Mouse (Mus musculus) kidney, postnatal 25 days (tissue): ENCODE data around the gene Pacrg.
A peak's percentile ranks its signal among the peaks of the same experiment; 100 is the strongest.

Source experiments
- DNase-seq, 2 experiments: peaks; one replicate each; pipeline ENCODE4 v3.0.0; 2021; ENCODE audit warnings: mixed read lengths in 2 of 2

The Pacrg gene

DNA sequence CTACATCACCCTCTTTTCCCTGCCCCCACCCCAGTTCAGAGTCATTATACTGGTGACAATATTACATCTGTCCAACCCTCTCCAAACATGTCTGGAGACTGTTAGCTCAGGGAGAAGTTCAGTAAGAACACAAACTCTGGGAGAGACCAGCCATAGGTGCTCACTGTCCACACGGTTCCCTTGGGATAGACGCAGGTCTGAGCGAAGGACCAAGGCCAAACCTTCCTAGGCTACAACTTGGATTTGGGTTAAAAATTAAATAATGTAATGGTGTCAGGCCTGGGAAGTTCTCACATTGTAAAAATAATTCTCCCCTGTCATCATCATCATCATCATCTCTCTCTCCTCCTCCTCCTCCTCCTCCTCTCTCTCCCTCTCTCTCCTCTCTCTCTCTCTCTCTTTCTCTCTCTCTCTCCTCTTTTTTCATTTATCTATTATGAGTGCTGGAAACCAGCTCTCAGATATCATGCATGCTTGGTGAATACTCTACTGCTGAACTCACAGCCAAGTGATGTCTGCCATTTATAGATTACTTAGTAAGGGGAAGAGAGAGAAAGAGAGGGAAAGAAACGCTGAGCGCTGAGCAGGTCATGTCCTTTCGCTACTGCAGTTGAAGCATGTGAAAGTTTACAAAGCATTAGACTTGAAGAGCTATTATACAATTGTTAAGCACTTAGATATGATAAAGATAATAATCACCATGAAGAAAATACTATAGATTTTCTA lies 215.2 kb downstream of the Pacrg start:
- DNase-seq = no peak

DNA sequence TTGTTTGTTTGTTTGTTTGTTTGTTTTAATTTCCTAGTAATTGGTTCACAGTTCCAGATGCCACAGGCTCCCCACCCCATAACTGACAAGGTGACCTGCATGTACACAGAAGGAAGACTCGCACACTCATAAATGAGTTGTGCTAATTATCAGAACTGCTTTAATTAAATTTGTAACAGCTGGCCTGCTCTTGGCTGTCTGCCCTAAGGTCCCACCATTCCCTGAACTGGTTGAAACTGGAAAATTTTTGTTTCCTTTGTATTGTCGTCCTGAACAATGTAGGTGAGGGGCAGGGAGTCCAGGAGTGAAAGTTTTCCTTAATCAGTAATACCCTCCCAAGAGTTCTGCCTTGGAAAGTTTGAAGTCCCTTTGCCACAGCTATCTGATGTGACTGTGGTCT lies 219.5 kb downstream of the Pacrg start:
- no peak for DNase-seq

DNA sequence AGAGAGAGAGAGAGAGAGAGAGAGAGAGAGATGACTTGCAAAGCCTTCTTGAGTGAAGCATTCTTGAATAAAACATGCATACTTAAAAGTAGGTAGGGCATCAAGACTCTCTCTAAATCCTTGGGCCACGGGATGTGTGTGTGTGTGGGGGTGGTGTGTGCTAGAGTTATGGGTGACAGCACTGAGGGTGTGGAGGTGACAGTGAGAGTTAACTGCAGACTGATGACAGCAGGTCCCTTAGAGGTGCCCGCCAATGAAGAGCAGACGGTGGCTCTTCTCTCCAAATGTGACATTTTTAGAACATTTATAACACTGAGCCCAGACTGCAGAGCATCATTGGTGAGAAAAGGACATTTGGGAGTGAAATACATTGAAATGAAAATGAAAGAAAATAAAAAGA lies 220.2 kb downstream of the Pacrg start:
- no peak for DNase-seq

DNA sequence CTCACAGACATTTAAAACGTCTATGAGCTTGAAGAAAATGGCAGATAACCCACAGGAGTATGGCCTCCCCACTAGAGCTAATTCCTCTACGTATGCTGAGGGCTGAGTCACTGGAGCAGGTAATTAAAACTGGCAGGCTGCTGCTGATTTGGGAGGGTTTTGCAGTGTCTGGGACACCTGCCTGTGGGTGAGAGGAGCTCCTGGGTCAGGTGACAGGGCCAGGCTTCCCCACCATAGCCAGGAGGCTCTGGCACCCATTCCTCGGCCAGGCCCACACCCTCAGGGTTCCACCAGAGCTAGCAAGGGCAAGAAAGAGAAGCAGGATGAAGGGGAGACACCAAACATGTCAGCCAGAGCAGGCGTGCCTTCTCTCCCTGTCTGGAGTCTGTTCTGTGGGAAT lies 222.5 kb downstream of the Pacrg start:
- DNase-seq = no peak

DNA sequence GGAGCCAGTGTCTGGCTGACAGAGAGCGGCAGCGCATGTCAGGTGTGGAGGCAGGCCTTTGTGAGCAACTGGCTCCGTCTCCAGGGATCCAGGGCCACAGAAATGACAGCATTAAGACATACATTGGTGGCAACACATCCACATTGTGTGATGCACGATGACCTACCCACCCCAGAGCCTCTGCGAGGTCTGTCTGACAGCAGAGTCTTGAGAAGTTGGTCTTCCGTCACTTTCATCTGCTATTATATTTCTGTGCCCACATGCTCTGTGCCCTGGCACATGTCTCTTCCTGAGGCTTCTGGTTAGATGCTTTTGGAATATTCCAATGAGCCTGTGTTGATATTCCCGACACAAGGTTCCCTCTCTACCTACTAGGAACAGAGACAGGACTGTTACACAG lies 224.5 kb downstream of the Pacrg start:
- no peak for DNase-seq

DNA sequence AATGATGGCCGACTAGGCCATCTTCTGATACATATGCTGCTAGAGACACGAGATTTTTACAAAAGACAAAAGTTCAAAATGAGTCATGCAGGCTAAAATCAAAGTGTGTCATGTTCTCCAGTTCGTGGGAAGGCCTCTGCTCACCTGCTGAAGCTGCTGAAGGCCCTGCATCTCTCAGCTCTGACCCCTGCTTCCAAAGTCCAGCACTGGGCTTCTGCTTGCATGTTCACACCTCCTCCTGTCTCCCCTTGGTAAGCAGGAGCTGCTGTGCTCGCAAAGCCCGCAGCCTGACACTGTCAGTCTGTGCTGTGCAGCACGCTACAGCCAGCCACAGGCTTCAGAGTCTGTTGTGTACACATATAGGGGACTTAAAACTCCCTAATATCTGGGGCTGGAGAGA lies 225.4 kb downstream of the Pacrg start:
- DNase-seq = peak; percentile 31 to 62

DNA sequence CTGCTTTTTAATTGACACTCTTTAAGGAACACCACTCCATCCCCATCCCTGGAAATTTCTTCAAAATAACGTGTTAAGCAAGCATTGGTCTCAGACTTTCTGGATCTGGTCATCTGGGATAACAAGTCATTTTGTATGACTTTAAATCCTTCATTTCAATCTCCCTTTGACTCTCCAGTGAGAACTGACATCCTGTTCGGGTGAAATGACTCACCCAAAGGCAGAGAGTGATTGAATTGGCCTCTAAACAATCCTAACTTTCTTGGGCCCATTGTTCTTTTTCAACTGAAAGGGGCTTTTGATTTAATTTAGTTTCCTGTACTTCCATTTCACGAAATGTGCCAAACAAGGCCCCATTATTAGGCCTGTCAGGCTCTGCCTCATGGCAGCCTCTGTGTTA lies 228.5 kb downstream of the Pacrg start:
- DNase-seq = no peak

DNA sequence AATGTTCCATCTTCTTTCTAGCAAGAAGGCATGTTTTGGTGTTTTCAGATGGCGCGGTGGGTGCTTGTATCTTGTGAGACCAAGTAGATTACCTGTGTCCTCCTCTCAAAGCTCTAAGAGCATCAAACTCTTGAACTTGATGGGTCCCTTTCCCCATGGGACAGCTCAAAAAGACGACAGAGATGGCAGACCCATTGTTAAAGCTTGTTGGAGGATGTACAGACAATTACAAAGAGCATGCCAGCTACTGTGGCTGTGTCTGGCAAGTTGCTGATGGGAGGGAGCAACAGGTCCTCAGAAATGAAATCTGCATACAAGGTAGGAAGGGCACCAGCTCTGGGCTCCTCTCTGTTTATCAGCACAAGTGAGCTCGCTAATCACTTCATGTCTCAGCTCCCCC lies 232.0 kb downstream of the Pacrg start:
- no peak for DNase-seq

DNA sequence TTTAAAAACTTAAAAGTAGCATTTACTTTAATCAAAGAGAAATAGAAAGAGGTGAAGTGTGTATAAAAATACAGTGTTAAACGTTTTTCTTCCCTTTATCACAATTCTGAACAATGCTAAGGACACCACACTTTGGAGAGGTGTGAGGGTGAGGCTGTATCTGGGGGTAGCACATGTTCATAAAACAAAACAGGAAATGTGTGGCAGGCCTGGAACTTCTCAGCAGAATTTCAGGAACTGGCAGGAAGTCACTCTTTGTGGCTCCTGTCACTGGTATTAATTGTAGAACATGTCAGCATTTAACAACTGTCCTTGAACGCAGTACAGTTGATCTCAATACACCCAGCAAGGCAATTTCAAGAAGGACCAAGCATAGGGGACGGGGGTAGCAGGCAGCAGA lies 234.0 kb downstream of the Pacrg start:
- DNase-seq = no peak

DNA sequence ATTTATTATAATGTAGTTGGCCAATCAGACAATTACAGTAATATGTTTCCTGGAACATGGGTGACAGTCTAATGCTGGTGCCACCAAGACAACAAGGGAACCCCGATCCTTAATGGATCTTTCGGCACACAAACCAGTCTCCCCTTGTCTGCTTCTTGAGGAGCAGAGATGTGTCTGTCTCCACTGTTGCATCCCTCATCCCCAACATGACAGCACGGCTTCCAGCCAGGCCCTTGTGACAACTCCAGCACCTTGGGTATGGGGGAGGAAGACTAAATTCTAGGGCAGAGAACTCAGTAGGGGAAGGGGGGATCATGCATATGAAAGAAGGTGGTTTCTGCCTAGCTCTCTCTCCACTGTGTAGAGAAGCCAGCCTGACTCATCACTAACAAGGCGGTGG lies 242.4 kb downstream of the Pacrg start:
- DNase-seq = no peak

DNA sequence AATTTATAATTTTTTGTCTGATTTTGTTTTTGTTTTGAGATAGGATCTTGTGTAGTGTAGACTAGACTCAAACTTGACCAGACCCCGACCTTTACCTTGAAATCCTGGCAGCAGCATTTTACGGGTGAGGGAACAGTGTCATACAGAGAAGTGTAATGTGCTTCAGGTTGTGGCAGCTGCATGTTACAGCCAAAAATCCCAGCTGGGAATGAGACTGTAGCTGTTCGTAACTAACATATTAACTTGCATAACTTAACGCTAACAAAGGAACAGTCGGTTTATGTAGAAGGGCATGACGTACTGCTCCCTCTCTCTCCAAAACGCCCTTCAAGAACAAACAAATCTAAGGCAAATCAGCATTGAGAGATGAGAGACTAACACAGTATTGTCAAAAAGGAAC lies 250.5 kb downstream of the Pacrg start:
- no peak for DNase-seq

DNA sequence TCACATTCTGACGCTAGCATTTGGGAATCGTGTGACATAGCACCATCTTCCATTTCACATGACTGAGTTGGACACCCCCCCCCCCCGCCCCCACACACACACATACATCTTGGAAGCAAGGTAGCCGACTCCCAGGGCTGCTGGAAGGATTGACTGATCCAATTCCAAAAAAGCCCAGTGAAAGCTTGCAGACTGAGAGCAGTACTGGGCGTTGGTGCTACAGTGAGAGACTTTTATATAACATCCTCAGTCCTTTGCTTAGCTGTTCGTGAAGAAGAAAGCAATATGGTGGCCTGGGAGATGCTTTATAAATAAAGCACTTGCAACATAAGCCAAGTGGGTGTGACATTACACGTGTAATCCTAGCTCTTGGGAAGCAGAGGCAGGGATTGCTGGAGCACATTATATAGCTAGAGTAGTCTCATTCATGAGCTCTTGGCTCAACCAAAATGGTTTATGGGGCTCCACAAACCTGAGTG lies 251.2 kb downstream of the Pacrg start:
- DNase-seq = no peak

DNA sequence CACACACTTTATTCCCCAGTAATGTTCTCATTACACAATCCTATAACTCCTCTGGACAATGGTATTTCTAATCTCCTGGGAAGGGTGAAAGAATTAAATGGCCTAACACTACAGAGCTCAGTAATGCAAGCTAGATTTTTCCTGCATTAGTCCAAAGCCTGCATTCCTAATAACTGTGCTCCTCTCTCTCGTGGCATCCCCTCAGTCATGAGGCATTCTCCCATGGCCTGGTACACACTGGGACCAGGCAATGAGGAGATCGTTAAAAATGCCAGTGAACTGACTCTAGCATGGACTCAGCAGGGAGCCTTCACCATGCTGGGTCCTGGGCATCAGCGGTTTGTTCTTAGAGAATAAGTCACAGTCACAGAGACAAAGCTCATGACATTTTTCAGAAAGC lies 256.8 kb downstream of the Pacrg start:
- DNase-seq = no peak

DNA sequence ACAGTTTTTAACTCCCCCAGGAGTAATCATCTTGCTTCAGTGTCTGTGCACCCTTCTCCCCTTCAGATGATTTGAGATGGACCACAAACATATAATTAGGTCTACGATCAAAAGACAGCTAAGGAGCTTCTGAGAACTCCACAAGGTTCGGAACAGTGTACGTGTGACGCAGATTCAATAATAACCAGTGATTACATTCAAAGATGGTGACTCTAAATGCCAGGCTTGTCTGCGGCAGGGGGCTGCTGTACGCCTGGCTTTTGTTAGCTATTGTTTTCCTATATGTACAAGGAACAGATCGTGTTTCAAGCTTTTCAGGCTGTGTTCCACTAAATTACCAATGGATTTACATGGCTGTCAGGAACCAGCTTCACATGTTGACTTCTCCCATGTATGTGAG lies 264.8 kb downstream of the Pacrg start:
- DNase-seq = no peak

DNA sequence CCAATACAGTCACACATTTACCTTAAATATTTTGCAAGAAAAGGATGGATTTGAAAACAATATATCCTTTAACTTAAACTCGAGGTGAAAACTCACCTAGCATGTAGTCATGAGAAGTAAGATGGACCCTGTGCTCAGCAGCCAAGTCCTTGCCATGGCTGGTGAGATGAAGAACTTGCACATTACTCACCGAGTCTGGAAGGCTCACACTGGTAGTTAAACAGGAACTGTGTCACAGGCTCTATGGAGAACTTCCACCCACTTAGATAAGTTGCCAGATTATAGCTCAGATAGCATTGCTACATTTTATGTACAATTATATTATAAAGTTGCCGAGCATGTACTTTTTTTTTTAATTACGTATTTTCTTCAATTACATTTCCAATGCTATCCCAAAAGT lies 267.7 kb downstream of the Pacrg start:
- DNase-seq = no peak

DNA sequence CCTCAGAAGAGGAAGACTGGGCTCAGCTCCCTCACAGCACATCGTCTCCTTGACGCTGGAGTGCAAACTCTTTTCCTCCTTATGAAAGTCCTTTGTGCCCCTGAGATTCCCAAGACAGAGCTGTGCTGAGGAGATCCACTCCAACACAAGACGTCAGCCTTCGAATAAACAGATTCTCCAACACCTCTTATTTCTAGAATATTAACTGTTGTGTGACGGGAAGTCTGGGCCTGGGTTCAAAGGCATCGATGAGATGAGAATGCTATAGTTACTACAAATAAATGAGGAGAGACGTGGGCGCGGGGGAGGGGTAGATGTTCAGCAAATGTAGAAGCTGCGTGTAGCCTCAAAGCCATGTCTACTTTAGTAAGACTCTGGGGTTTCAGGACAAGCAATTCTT lies 270.8 kb downstream of the Pacrg start:
- no peak for DNase-seq

DNA sequence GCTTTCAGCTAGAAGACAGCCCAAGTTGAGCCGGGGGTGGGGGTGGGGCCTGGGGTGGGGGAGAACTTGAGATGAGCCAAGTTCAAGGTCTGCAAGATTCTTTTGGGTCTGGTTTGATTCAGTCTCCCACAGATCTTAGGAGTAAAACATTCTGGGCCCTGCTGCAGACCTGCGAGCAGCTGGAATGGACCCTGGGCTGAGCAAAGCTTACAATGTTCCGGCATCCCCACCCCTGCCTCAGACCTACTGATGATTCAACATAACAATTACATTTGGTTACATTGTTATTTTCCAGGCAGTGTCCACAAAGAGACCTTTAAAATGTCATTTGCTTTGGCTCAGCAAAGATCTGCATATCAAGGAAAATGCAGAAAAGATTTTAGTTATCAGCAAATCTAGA lies 272.7 kb downstream of the Pacrg start:
- no peak for DNase-seq

DNA sequence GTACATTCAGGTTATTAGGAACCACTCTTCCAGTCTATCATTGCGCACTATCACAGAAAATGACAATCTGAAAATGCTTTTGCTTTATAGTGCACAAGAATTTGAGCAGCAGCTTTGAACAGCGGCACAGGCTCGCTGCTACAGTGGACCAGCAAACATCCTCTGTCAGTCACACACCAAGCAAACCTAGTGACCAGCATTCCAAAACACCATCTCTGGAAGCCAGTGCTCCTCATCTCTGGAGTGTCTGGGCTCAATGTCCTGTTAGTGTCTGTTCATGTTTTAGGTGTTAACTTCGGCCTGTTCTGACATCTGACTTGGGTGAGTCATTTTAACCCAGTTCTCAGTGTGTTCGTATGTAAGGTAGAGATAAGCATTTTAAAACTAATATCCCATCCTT lies 275.9 kb downstream of the Pacrg start:
- DNase-seq = no peak

DNA sequence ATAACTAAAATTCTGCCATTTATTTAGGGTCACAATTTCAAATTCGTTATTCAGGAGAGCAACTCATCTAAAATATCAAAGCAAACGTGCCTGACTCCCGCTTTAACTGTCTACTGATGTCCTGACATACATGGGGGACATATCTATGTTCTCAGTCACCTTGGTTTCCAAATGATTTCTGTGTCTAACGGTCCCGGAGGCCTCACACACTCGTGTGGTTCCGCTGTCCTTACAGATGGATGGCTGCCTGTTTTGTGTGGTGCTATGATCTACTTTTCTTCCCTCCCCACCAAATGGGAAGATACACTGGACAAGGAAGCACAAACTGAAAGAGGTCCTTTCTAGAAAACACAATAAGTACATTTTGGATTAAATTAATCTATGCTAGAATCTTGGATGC lies 277.2 kb downstream of the Pacrg start:
- DNase-seq = no peak

DNA sequence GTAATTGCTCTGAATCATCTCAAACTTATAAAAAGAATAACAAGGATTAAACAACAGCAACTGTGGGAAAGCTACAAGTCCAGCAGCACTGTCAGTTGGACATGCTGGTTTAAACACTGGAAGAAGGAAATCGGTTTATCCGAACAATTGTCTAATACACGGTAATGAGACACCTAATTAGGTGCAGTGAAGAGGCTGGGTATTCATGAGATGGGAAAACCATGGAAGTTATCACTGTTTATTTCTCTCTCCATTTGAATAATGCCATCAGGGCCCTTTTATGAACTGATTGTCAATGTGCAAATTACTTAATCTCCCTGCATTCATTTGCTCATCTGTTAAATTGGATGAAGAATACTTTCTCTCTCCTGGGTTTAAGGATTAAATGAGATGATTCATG lies 280.1 kb downstream of the Pacrg start:
- DNase-seq = no peak

DNA sequence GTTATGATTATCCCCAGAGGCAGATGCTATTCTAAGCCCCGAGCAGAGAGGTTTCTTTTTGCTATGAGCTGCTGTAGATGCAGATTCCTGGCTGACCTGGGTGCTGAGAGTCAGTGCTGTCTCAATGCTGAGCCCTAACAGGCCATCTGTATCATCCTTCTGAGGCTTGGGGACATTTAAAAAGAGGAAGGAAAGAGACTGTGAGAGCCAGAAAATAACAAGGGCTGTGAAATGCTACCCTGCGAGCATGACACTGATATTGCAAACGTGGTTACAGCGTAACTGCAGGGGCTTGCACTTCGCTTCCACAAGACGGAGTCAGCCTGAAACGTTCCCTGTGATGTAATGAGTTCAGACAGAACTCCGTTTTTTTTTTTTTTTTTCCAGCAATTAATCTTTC lies 281.4 kb downstream of the Pacrg start:
- no peak for DNase-seq

DNA sequence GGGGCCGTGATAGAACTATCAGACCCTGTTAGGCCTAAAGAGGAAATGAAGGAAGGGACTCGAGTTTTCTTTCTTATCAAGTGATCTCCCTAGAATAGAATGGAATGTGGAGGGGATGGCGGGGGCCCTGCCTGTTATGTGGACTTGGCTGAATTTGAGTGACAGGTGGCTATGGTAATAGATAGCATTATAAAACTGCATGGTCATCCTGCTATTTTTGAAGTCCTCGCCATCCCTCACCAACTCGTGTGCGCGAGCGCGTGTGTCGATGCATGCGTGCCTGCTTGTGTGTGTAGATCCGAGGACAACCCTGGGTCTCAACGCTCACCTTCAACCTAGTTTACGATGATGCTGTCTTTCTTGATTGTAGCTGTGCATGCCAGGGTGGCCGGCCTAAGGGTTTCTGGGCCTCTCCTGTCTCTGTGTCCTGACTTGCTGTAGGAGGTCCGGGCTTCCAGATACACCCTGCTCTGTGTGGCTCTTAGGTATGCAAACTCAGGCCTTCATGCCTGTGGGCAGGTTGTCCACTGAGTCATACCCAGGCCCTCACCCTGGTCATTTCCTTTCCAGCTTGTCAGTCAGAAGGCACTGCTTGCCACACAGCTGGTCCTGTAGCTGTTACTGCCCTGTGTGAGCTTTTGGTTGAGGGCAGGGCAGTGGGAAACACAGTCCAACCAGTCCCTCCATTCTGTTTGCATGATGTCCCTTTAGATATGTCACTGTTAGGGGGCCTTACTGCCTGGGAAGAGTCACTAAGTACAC lies 287.6 kb downstream of the Pacrg start:
- DNase-seq = no peak

DNA sequence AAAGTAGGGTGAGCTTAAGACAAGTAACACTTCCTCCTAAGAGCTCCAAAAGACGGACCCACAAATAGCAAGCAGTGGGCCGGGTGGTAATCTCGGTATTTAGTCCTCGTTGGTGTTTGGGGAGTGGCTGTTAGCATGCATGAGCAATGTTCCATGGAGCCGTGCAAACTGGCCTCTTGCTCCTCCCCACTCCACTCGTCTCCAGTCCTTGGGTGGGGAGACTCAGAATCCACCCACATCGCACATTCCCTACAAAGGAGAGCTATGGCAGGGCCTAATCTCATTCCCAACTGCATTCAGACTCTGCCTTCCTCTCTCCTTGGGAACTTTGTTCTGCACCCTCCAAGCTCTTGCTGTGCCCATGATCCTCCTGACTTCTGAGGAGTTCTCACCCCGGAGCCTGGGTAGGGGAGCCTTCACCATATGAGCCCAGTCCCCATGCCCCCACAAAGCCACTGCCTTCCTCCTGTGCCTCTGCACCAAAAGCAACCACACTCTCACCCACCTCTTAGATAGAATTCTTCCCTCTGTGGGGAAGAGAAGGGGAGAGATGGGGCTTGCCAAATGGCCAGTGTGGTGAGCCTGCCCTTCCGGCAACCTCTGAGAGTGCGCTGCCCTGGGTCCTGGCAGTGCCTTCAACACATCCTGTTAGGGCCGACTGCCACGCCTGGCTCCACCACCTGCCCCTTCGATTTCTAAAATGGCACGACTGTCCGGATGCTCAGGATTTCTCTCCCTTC lies 289.2 kb downstream of the Pacrg start:
- no peak for DNase-seq

DNA sequence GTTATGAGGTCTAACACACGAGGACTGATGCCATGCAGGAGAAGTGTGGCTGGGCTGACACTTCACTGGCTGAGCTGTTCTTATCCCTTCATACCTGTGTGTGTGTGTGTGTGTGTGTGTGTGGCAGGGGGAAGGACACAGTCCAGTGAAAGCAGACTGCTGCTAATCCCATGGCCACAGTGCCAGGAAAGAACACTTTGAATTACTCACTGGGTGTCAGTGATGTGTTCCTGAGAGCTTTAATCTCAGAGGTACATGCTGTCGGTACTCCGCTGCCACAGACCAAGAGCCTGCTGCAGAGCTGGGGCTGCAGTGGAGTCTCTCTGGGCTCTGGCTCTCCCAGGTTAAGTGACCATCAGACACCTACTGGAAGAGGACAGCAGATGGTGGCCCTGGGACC lies 290.3 kb downstream of the Pacrg start:
- no peak for DNase-seq
